Mouse (Mus musculus) kidney, adult 8-10 months (tissue): ENCODE measurements around the gene Zfp955a.
A peak's percentile ranks its signal among the peaks of the same experiment; 100 is the strongest.
"Not testable (repeated sequence)": the region's sequence is repeated elsewhere in the genome, so short reads cannot be mapped to it uniquely, and the experiment has no call there.

ENCODE experiments used
- DNase-seq, 2 experiments: peaks; one replicate each; pipeline ENCODE4 v3.0.0; 2022

The Zfp955a gene

GRCm38 (mm10) chr17:33254530-33255318 lies at the start of gene Zfp955a:
Gene Zfp955a, minus strand, starts transcription at chr17:33255145.
- not testable (repeated sequence) for DNase-seq

- DNase-seq: not testable (repeated sequence)
Observed at GRCm38 (mm10) chr17:33289876-33290149, 34.9 kb upstream of the Zfp955a start.

- DNase-seq: not testable (repeated sequence)
Observed at GRCm38 (mm10) chr17:33289039-33289875, 34.3 kb upstream of the Zfp955a start, which contains the start of gene Zfp955b. Gene Zfp955b, plus strand, starts transcription at chr17:33289544.

- DNase-seq: no peak
Observed at GRCm38 (mm10) chr17:33268907-33269306, 14.0 kb upstream of the Zfp955a start.

GRCm38 (mm10) chr17:33264376-33264775 lies 9.4 kb upstream of the Zfp955a start, which contains the start of gene Olfr63:
Gene Olfr63, plus strand, starts transcription at chr17:33264676.
- DNase-seq: no peak

GRCm38 (mm10) chr17:33255319-33255657 lies 343 bp upstream of the Zfp955a start:
- not testable (repeated sequence) for DNase-seq

- peak; percentile 5 to 11 for DNase-seq
Observed at GRCm38 (mm10) chr17:33236646-33237045, 18.3 kb downstream of the Zfp955a start.

- DNase-seq: no peak
Observed at GRCm38 (mm10) chr17:33221590-33221989, 33.4 kb downstream of the Zfp955a start, which contains the start of gene Olfr1564. Gene Olfr1564, minus strand, starts transcription at chr17:33221690.

- not testable (repeated sequence) for DNase-seq
Observed at GRCm38 (mm10) chr17:33191002-33191401, 63.9 kb downstream of the Zfp955a start, which contains the start of gene Olfr239. Gene Olfr239, plus strand, starts transcription at chr17:33191302.
